Mouse (Mus musculus) c-Kit-negative CD71-positive TER-119-positive erythroid progenitor cells, embryonic 14.5 days (primary cell): ENCODE results near the gene 1600015I10Rik.
"Not testable (repeated sequence)": the region's sequence is repeated elsewhere in the genome, so short reads cannot be mapped to it uniquely, and the experiment has no call there.

Experiments used
- DNase-seq: peaks from one replicate; pipeline ENCODE4 v3.0.0-alpha.2; 2013; ENCODE audit warnings: low read depth, low spot score

Gene 1600015I10Rik

GRCm38 (mm10) chr6:48929595-48929994 is at the start of gene 1600015I10Rik:
Gene 1600015I10Rik (plus strand): TSS chr6:48929895.
- DNase-seq: no peak

DNA sequence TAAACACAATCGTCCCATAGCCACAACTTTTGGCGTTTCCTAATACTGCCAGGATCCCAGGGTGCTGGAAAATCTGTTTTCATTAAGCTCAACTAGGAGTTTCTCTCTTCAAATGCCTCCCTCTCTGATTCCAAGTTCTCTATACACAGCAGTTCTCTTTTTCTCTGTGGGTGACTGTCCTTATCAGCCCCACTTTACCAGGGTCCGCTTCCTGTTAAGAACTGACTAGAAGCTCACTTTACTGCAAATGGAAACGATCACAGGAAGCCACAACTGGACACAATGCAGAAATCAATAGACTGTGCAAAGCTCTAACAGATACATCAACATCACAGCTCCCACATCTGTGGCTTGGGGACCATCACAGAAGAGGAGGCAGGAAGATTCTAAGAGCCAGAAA is 35.5 kb upstream of the 1600015I10Rik start:
- no peak for DNase-seq

DNA sequence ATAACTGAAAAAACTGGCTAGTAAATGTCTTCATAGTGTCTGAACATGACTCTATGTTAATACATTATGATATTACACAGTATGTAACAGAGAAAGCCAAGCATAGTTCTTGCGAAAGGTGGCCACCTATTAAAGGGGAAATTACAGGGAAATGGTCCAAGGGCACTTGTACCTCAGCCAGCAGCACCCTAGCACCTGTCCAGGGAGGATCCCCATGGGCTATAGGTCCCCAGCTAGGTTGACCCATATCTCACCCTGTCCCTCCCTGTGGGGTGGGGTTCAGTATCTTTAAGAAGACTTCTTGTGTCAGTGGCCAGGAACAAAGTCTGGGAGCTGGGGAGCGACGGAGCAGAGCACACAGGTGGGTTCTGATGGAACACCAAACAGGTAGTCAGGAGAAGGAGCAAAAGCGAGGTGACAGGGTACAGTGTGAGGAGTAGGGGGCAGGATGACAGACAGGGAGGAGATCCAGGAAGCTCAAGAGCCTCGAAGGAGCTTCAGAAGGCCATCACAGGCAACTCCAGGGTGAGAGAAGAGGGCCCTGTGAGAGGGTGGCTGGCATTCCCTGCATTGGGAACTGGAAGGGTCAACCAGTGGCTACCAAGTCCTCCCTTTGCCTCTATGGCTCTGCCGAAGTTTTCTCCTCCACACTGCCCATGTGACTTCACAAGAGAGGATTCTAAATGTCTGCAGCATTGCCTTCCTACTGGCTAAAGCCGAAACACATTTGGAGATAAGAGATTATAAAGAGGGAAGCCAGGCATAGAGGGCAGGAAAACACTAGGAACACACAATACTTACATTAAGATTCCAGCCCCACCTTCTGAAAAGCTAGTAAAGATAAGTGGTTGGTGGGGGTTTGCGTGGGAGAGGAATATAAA is 34.5 kb upstream of the 1600015I10Rik start:
- no peak for DNase-seq

- DNase-seq: no peak
Observed at GRCm38 (mm10) chr6:48895941-48896340, 33.8 kb upstream of the 1600015I10Rik start.

DNA sequence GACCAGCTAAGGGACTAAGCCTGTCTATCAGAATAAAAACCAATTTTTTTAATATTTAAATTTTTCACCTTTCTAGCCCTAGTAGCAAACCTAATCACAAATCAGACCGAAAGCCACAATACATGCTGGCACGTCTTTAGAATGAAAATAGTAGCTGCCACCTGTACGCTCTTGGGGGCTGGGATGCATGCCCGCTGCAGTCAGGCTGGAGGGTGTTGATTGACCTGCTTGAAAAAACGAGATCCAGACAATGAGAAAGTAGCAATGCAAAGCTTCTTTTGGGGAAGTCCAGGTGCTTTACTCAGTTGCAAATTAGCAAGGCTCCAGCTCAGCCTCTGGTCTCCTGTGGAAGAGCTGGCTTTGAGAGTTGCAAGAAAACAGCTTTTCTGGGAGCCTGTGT is 32.7 kb upstream of the 1600015I10Rik start:
- no peak for DNase-seq

GRCm38 (mm10) chr6:48901316-48901715 is 28.4 kb upstream of the 1600015I10Rik start:
- not testable (repeated sequence) for DNase-seq

DNA sequence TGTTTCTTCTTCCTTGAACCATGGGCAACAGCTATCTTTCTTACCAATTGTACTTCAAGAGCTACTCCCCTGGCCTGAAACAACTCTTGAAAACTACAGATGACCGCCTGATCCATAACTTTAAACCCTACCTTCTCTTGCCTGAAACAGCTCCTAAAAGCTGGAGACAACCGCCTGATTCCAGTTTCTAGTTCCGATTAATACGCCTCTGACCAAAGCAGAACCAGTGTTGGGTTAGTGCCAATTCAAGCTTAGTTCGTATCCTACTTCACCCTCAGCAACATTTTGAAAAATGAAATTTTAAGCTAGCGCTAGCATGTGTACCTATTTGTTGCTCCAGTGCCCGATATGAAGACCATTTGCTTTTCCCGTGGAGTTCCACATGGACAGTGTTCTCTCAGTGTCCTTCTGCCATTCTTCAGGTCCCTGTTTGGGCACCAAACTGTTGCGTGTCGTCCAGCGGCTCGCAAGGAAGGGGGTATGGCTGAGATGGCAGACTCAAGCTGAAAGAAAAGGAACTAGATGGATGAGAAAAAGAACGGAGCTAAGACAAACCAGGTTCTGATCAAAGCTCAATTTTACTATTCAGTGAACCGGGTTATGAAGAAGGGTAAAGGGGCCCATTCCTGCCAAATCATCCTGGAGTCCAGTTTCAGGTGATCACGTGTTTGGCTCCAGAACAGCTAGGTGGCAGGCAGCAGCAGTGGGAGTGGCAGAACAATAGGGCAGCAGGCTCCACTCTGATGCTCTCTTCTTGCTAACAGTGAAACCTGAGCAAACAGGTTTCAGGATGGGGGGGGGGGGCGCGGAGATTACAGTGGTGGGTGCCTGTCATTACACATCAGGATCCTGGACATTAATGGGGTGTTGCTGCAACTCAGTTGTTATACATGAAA is 26.9 kb upstream of the 1600015I10Rik start:
- no peak for DNase-seq

DNA sequence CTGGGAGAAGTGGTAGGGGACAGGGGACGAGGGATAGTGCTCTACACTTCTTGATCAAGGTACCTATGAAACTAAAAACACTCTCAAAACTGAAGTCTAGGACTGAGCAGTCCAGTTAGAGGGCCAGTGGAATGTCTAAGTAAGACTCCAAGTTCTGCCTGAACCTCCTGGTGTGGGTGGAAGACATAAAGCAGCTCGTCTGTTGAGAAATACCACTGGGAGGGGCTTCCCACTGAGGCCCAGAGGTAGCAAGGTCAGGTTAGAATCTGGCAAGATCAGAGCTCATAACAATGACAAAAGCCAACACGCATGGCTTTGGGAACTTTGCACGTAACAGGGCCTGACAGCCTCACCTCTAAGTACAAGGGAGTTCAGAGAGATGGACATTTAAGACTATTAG is 26.3 kb upstream of the 1600015I10Rik start:
- no peak for DNase-seq

- DNase-seq: no peak
Observed at GRCm38 (mm10) chr6:48905606-48906005, 24.1 kb upstream of the 1600015I10Rik start.

- DNase-seq: no peak
Observed at GRCm38 (mm10) chr6:48906371-48906770, 23.3 kb upstream of the 1600015I10Rik start.

DNA sequence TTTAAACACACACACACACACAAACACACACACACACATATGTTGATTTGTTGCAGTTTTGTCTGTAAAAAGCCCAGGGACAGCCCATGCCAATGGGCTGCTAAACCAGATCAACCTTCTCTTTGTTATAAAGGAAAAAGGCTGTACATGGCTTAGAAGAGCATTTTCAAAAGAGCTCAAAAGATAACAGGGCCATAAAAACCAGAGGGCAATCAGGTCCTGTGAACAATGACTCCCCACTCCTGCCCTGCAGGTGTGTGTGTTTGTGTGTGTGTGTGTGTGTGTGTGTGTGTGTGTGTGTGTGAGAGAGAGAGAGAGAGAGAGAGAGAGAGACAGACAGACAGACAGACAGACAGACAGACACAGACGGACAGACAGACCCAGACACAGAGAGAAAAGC is 20.5 kb upstream of the 1600015I10Rik start:
- DNase-seq: no peak

DNA sequence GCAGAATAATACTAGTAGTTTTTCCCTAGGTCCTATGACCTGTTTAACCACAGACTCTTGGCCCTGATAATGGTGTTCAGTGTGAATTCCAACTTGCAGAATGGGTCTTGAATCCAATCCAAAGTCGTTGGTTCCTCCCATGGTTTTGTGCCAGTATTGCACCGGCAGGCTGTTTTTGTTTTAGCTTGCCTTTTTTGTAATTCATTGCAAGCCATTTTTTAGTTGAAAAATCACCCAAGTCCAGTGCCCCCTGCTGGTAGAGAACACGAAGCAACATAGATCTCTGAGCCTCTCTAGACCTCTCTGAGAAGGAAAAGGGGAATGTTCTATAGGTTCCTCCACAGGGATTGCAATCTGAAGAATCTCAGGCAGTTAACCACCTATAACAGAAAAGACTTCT is 17.7 kb upstream of the 1600015I10Rik start:
- DNase-seq: no peak

- no peak for DNase-seq
Observed at GRCm38 (mm10) chr6:48913587-48913986, 16.1 kb upstream of the 1600015I10Rik start.

- DNase-seq: no peak
Observed at GRCm38 (mm10) chr6:48949596-48949995, 19.9 kb downstream of the 1600015I10Rik start.

DNA sequence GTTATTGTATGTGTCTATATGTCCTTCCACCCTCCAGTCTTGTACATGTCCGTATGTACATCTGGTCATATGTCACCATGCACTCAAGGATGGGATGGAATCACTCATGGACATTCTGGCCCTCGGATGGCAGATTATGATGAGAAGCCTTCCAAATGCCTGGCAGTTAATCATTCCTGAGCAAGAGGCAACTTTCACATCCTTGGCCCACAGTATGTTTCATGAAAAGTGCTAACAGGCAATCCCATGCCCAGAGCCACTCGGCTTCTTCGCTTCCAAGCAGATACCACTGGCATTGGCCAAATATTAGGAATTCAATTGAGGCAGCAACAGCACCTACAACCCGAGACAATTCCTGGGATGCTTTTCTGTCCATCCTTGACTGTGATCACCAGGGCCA is 21.0 kb downstream of the 1600015I10Rik start:
- no peak for DNase-seq

DNA sequence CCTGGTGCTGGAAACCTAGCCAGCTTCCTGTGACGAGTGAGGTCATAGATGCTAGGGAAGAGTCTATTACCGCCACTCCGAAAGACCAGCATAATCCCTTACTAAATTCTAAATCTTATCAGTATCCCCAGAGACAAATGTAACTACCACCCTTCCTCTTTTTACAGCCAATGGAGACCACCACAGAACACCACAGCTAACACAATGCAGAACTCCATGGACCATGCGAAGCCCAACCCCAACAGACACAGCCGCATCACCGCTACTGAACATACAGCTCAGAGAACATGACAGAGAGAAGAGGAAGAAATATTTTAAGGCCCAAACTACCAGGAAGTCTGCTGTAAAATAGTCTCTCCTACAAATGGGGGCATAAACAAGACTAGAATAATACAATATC is 21.9 kb downstream of the 1600015I10Rik start:
- no peak for DNase-seq

- no peak for DNase-seq
Observed at GRCm38 (mm10) chr6:48953220-48953619, 23.5 kb downstream of the 1600015I10Rik start.

GRCm38 (mm10) chr6:48954211-48954610 is 24.5 kb downstream of the 1600015I10Rik start:
- DNase-seq: no peak

DNA sequence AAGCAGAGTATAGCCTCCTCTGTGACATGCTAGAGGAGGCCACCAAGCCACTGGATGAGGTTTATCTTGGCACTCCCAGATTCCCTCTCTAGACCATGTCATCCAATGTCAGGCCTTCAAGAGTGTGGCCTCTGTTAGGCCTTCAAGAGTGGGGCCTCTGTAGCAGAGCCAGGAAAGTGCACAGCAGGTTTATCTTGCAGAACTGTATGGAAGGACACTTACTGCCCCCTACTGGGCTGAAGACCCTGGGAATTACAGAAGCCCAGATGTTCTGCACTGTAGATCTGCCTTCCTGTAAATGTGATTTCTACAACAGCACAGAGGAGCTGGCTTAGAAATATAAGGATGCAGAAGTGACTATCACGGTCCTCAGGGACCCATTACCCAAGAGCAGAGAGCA is 25.3 kb downstream of the 1600015I10Rik start:
- no peak for DNase-seq

DNA sequence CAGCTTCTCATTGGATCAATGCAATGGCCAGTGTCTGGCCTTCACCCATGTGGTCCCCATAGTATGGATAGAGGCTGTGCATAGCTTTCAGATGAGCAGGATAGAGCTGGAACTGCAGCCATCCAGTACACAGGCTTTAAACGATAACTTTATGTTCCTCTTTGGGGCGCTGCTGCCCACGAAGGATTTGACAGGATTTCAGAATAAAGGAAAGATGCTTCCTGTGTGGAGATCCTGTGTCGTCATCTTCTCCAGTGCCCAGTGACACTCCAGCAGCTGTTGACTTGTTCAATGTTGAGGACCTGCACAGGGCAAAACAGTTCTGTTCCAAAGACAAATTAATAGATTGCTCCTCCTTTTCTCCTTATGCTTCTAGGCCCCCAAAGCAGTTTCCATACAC is 27.1 kb downstream of the 1600015I10Rik start:
- DNase-seq: no peak

- no peak for DNase-seq
Observed at GRCm38 (mm10) chr6:48958053-48958452, 28.4 kb downstream of the 1600015I10Rik start.

GRCm38 (mm10) chr6:48959151-48959550 is 29.5 kb downstream of the 1600015I10Rik start:
- not testable (repeated sequence) for DNase-seq
